Mouse (Mus musculus) embryonic fibroblast, embryonic 13.5 days (primary cell): ENCODE data around the gene Cacna1c.

ENCODE experiments used
- CTCF ChIP-seq: IDR thresholded peaks from 2 replicates; pipeline ENCODE4 v1.5.1; 2011; ENCODE audit warnings: mild to moderate bottlenecking, control low read depth, low read length, moderate library complexity, borderline replicate concordance; ENCODE audit not compliant: insufficient read depth
- POLR2A ChIP-seq: IDR thresholded peaks from 2 replicates; pipeline ENCODE4 v1.6.1; 2011; ENCODE audit warnings: low read depth, mild to moderate bottlenecking, control low read depth, low read length, moderate library complexity

GRCm38 (mm10) chr6:119072772-119073171 is 123.4 kb downstream of the Cacna1c start:
- TF ChIP-seq POLR2A: no peak
- no peak for TF ChIP-seq CTCF
